Mouse (Mus musculus): ENCODE data around the gene Cycs. TPM values are rescaled to one million over a fixed set of nuclear protein-coding genes. Genes with fewer than 3 reads are reported as not detected.
"Not testable (repeated sequence)": the region's sequence is repeated elsewhere in the genome, so short reads cannot be mapped to it uniquely, and the experiment has no call there.

The Cycs gene
- total and polyA plus RNA-seq, 2 experiments from 2014 or later: 48.8 to 74.7 TPM

DNA sequence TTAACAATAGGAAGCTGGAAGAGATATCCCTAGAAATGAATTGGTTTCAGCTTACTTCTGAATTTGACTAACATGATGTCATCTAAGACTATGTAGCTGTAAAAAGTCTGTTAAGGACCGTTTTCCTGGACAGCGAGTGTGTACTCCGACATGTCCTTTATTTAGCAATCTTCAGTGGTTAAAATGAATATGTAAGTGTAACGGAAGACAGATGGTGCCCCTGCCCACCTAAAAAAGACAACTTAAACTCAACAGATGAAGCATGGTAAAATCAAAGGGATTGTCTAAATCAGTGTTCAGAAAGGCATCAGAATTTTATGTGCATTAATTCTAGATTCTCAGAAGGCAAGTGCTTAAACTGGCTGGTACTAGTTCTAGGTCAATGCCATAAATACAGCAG lies 3.9 kb downstream of the Cycs start:
- Histone ChIP-seq H3K4me3 (ENCODE audit: low read depth, low read length) (no peak overlapping the region), H3K9ac (no peak overlapping the region), H3K9me3 (ENCODE audit: low read length) (no peaks in the 10 kb centered on the region), H3K4me2 (ENCODE audit: low read depth) (no peak overlapping the region), H3K36me3 (ENCODE audit: insufficient read depth) (peaks cover 12% of the 10 kb centered on the region), H3K27me3 (ENCODE audit: insufficient read depth, low read length) (no peaks in the 10 kb centered on the region), H3K4me1 (ENCODE audit: insufficient read depth) (0 out of 2 replicates have a peak, but pooled peaks cover 7% of the 10 kb centered on the region), H3K27ac (ENCODE audit: low read depth, low read length) (no peak overlapping the region)
- WGBS: 86% methylated on average over 4 of the region's 4 CpGs
- DNase-seq: no peak
- no peak for TF ChIP-seq CTCF (IDR thresholded peaks at IDR 0.05; ENCODE audit: low read depth)
- no peak for ATAC-seq

DNA sequence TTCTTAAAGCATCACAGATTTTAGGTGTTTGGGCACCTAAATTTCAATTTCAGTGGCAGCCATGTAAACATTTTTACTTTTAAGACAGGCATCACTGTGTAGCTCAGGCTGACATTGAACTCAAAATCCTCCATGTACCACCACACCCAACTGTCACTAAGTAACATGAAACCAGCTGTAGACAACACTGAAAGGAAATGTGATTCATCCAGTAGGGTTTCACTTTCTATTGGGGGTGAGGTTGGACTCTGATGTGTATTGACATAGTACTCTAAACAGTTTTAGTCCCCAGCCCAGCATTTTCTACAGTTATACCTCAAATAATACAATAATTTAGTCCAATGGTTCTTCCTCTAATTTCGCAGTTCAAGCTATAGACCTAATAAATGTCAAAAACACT lies 5.6 kb downstream of the Cycs start:
- peaks cover 12% of the 10 kb centered on the region for H3K36me3 ChIP-seq (ENCODE audit: insufficient read depth)
- no peak for TF ChIP-seq CTCF (IDR thresholded peaks at IDR 0.05; ENCODE audit: low read depth)
- H3K4me3 ChIP-seq (ENCODE audit: low read depth, low read length): no peak overlapping the region
- 0 out of 2 replicates have a peak, but pooled peaks cover 4% of the 10 kb centered on the region for H3K4me1 ChIP-seq (ENCODE audit: insufficient read depth)
- 94% methylated on average over 1 of the region's 1 CpGs for WGBS
- DNase-seq: no peak
- H3K27ac ChIP-seq (ENCODE audit: low read depth, low read length): no peak overlapping the region
- H3K9me3 ChIP-seq (ENCODE audit: low read length): no peaks in the 10 kb centered on the region
- no peak for ATAC-seq
- H3K4me2 ChIP-seq (ENCODE audit: low read depth): no peak overlapping the region
- H3K27me3 ChIP-seq (ENCODE audit: insufficient read depth, low read length): no peaks in the 10 kb centered on the region
- H3K9ac ChIP-seq: no peak overlapping the region

DNA sequence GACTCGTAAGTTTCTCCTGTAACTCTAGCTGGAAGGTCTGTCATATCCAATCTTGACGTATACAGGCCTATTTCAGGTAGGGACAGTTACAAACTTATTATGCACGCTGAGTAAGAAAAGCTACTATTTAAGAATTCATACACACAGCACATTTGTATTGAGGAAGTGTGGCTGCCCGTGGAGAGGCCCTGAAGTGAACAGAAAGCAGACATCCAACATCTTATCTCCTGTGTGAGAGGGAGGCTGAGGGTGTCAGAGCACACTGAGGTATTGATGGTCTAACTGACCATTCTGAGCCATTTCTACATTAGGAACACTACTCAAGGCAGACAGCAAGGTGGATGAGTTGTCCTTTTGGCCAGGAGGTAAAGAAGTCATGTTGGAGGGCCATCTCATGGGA lies 7.5 kb downstream of the Cycs start:
- H3K9me3 ChIP-seq (ENCODE audit: low read length): no peaks in the 10 kb centered on the region
- TF ChIP-seq CTCF (IDR thresholded peaks at IDR 0.05; ENCODE audit: low read depth): no peak
- H3K27me3 ChIP-seq (ENCODE audit: insufficient read depth, low read length): no peaks in the 10 kb centered on the region
- WGBS: 87% methylated on average over 4 of the region's 4 CpGs
- H3K9ac ChIP-seq: no peak overlapping the region
- H3K4me2 ChIP-seq (ENCODE audit: low read depth): no peak overlapping the region
- no peak for ATAC-seq
- no peak overlapping the region for H3K4me3 ChIP-seq (ENCODE audit: low read depth, low read length)
- no peak overlapping the region for H3K27ac ChIP-seq (ENCODE audit: low read depth, low read length)
- peaks cover 9% of the 10 kb centered on the region for H3K36me3 ChIP-seq (ENCODE audit: insufficient read depth)
- no peak for DNase-seq
- H3K4me1 ChIP-seq (ENCODE audit: insufficient read depth): no peaks in the 10 kb centered on the region

DNA sequence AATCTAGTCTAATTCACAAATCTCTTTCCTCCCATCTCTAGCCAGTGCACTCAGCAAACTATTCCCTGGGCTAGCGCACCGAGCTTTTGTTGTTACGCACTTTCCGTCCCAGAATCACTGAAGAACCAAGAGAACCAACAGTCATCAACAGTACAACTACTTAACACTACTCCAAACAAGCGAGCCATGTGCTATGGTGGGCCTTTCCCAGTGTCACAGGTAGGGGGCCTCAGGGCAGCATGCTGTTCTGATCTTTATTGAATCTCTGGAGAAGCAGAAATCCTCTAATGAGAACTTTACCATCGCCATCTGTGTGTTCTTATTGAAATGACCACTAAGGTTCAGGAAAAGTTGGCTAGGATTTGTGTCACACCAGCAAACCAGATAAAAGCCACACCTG lies 8.8 kb downstream of the Cycs start:
- DNase-seq (no peak), ATAC-seq (no peak)
- H3K27me3 ChIP-seq (ENCODE audit: insufficient read depth, low read length): no peaks in the 10 kb centered on the region
- no peak overlapping the region for H3K27ac ChIP-seq (ENCODE audit: low read depth, low read length)
- no peak overlapping the region for H3K4me3 ChIP-seq (ENCODE audit: low read depth, low read length)
- 88% methylated on average over 6 of the region's 6 CpGs for WGBS
- peaks cover 2% of the 10 kb centered on the region for H3K36me3 ChIP-seq (ENCODE audit: insufficient read depth)
- no peaks in the 10 kb centered on the region for H3K9me3 ChIP-seq (ENCODE audit: low read length)
- H3K4me2 ChIP-seq (ENCODE audit: low read depth): no peak overlapping the region
- no peak overlapping the region for H3K9ac ChIP-seq
- no peak for TF ChIP-seq CTCF (IDR thresholded peaks at IDR 0.05; ENCODE audit: low read depth)
- no peaks in the 10 kb centered on the region for H3K4me1 ChIP-seq (ENCODE audit: insufficient read depth)

DNA sequence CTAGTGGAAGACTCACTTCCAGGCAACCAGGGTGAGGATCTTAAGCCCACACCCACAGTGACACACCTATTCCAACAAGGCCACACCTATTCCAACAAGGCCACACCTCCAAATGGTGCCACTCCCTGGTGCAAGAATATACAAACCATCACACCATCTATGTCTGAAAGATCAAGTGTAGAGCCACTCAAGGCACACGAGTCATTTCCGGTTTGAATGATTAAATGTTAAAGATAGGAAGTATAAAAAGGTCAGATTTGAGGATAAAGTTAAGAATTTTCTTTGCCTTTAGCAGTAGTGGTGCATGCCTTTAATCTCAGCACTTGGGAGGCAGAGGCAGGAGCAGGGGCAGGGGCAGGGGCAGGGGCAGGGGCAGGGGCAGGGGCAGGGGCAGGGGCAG lies 12.1 kb downstream of the Cycs start:
- not testable (repeated sequence) for H3K4me2 ChIP-seq (ENCODE audit: low read depth); H3K36me3 ChIP-seq (ENCODE audit: insufficient read depth); DNase-seq; H3K27me3 ChIP-seq (ENCODE audit: insufficient read depth, low read length); H3K9ac ChIP-seq; H3K27ac ChIP-seq (ENCODE audit: low read depth, low read length); H3K4me1 ChIP-seq (ENCODE audit: insufficient read depth); H3K9me3 ChIP-seq (ENCODE audit: low read length); ATAC-seq; H3K4me3 ChIP-seq (ENCODE audit: low read depth, low read length)
- WGBS: 95% methylated on average over 2 of the region's 2 CpGs

DNA sequence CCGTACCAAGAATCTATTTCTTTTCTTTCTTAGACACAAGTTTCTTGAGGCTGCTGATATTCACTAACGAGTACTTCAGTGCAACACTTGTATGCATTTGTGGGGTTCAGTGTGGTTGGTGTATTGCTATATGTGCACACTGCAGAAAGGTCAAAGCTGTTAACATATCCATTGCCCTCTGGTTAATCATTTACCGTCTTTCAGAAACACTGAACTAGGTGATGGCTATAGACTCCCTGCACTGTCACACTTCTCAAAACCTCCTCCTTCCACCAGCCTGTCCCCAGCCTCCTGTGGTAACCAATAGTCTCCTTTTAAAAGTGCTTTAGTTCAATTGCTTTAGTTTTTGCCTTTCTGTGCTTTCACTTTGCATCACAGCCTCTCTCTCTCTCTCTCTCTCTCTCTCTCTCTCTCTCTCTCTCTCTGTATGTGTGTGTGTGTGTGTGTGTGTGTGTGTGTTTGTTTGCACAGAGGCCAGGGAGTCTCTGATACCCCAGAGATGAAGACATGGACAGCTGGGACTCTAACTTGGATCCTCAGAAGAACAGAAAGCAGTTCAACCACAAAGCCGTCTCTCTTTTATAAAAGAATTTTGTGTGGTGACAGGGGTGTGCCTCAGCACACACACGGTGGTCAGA lies 13.3 kb downstream of the Cycs start:
- Histone ChIP-seq H3K9me3 (ENCODE audit: low read length) (no peaks in the 10 kb centered on the region), H3K4me2 (ENCODE audit: low read depth) (no peak overlapping the region), H3K27ac (ENCODE audit: low read depth, low read length) (no peak overlapping the region), H3K9ac (no peak overlapping the region), H3K36me3 (ENCODE audit: insufficient read depth) (no peaks in the 10 kb centered on the region), H3K27me3 (ENCODE audit: insufficient read depth, low read length) (no peaks in the 10 kb centered on the region), H3K4me3 (ENCODE audit: low read depth, low read length) (no peak overlapping the region), H3K4me1 (ENCODE audit: insufficient read depth) (no peaks in the 10 kb centered on the region)
- ATAC-seq (no peak), DNase-seq (no peak)
- 73% methylated on average over 5 of the region's 5 CpGs for WGBS
- no peak for TF ChIP-seq CTCF (IDR thresholded peaks at IDR 0.05; ENCODE audit: low read depth)

DNA sequence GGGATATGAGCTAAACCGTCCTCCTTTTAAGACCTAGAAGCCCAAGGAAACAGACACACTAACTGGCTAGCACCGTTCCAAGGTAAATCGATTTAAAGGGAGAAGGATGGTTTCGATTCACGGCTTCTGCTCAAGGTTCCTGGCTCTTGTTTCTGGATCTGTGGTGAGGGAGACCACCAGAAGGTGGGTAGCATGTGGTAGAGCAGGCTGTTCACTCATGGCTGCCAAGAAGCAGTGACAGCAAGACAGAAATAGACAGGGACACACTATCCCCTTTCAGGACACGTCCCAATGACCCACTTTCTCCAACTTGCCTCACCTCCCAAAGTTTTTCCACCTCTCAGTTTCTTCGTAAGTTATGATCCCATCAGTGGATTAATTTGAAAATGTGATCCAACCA lies 16.5 kb downstream of the Cycs start:
- no peaks in the 10 kb centered on the region for H3K27me3 ChIP-seq (ENCODE audit: insufficient read depth, low read length)
- DNase-seq (peak; percentile 36), ATAC-seq (0 out of 2 replicates have a peak, but pooled peaks have one; percentile 23)
- no peak for TF ChIP-seq CTCF (IDR thresholded peaks at IDR 0.05; ENCODE audit: low read depth)
- H3K36me3 ChIP-seq (ENCODE audit: insufficient read depth): no peaks in the 10 kb centered on the region
- no peaks in the 10 kb centered on the region for H3K4me1 ChIP-seq (ENCODE audit: insufficient read depth)
- no peak overlapping the region for H3K9ac ChIP-seq
- no peaks in the 10 kb centered on the region for H3K9me3 ChIP-seq (ENCODE audit: low read length)
- no peak overlapping the region for H3K4me3 ChIP-seq (ENCODE audit: low read depth, low read length)
- 63% methylated on average over 7 of the region's 7 CpGs for WGBS
- H3K27ac ChIP-seq (ENCODE audit: low read depth, low read length): no peak overlapping the region
- no peak overlapping the region for H3K4me2 ChIP-seq (ENCODE audit: low read depth)
